Mouse (Mus musculus) kidney, adult 2 months (tissue): ENCODE data around the gene Nckipsd.
A peak's percentile ranks its signal among the peaks of the same experiment; 100 is the strongest.

Experiments
- CTCF ChIP-seq: fragments of 200-500 bp; conservative IDR thresholded peaks from 2 replicates; pipeline ENCODE4 v1.5.1; 2011; ENCODE audit warnings: low read depth, mild to moderate bottlenecking, control low read depth, low read length, moderate library complexity, mixed read lengths; ENCODE audit not compliant: insufficient read depth, insufficient read length
- POLR2A ChIP-seq: fragments of 200-500 bp; IDR thresholded peaks from one replicate; pipeline ENCODE4 v1.6.1; 2011; ENCODE audit warnings: low read depth, low read length, control low read depth

DNA sequence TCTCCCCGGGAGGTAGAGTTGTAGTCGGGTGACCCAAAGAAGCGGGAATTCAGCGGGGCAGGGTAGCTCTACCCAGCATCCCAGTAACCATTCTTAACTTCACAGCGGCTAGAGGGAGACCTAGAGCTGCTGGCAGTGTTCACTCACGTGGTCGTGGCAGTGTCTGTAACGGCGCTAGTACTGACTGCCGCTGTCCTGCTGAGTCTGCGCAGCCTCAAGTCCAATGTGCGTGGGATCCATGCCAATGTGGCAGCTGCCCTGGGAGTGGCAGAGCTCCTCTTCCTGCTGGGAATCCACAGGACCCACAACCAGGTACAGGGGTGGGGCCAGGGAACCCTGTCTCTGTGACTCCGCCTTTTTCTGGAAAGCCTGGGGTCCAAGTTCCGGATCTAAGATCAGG, 34.8 kb downstream of the Nckipsd start:
- TF ChIP-seq POLR2A (no peak), CTCF (peak; percentile 61)
